Mouse (Mus musculus) kidney, adult 2 months (tissue): ENCODE data around the gene Bach2. TPM values are rescaled to one million over a fixed set of nuclear protein-coding genes. Genes with fewer than 3 reads are reported as not detected.

Experiments
- DNase-seq: peaks from one replicate; pipeline ENCODE4 v3.0.0; 2021
- H3K27ac ChIP-seq: fragments of 200-500 bp; 2 replicates; pipeline ENCODE4 v1.5.1; 2012; ENCODE audit warnings: low read depth, low read length, control low read depth, inconsistent platforms; ENCODE audit not compliant: insufficient read depth
- H3K27me3 ChIP-seq: fragments of 200-500 bp; replicated peaks from 2 replicates; pipeline ENCODE4 v1.6.1; 2012; ENCODE audit warnings: mild to moderate bottlenecking, moderate library complexity, low read length, inconsistent platforms; ENCODE audit not compliant: control insufficient read depth, insufficient read depth
- H3K36me3 ChIP-seq: fragments of 200-500 bp; 2 replicates; pipeline ENCODE4 v1.6.1; 2012; ENCODE audit warnings: mild to moderate bottlenecking, moderate library complexity, low read length, inconsistent platforms; ENCODE audit not compliant: control insufficient read depth, insufficient read depth
- H3K4me1 ChIP-seq: fragments of 200-500 bp; 2 replicates; pipeline ENCODE4 v1.6.1; 2011; ENCODE audit warnings: low read length; ENCODE audit not compliant: control insufficient read depth, insufficient read depth
- H3K4me3 ChIP-seq: fragments of 200-500 bp; 2 replicates; pipeline ENCODE4 v1.5.1; 2011; ENCODE audit warnings: mild to moderate bottlenecking, low read depth, low read length, control low read depth; ENCODE audit not compliant: insufficient read depth
- CTCF ChIP-seq: fragments of 200-500 bp; conservative IDR thresholded peaks from 2 replicates; pipeline ENCODE4 v1.5.1; 2011; ENCODE audit warnings: low read depth, mild to moderate bottlenecking, control low read depth, low read length, moderate library complexity, mixed read lengths; ENCODE audit not compliant: insufficient read depth, insufficient read length
- POLR2A ChIP-seq: fragments of 200-500 bp; IDR thresholded peaks from one replicate; pipeline ENCODE4 v1.6.1; 2011; ENCODE audit warnings: low read depth, low read length, control low read depth
- WGBS: fragments of 180-500 bp; shearing (Covaris S2); methylation state at CpG from one replicate; pipeline ENCODE4 v1.1.7; 2018; 5-methylcytosine and 5-hydroxymethylcytosine counted together
- polyA plus RNA-seq: library from polyadenylated mRNA; depleted of rRNA; stranded (reverse); fragments of >200 nt; gene quantifications from 2 replicates; pipeline ENCODE4 v1.2.3, GENCODE M21; 2012

The Bach2 gene
- polyA plus RNA-seq, 1 experiment = 2.5 TPM

DNA sequence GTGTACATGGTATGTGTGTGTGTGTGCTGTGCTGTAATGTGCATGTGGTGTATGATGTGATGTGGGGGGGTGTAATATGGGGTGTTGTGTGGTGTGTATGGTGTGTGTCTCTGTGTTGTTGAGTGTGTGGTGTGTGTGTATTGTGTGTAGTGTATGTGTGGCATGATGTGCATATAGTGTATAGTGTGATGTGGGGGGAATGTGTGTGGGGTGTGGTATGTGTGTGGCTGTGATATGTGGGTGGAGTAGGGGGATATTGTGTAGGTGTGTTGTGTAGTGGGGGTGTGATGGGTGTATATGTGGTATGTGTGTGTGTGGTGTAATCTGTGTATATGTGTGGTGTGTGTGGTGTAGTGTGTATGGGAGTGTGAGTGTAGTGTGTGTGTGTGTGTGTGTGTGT is 15.0 kb upstream of the Bach2 start:
- no peaks in the 10 kb centered on the region for H3K4me1 ChIP-seq
- no peak for DNase-seq

DNA sequence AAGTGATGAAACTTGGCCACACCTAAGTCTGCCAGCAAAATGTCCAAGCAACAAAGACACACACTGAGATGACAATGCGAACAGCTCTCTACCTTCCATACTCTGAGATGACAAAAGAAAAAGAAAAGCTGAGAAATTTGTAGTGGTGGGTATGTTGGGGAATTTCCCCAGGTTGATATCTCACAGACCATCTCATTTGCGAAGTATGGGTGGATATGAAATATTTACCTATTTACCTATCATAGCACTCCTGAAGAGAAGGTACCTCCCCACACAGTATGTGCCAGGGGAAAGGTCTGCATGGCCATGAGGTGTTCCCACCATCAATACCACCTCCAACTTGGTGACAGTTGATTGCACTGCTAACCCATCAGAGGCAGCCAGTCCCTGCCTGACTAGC is 13.4 kb upstream of the Bach2 start:
- WGBS = 95% methylated on average over 2 of the region's 2 CpGs
- Histone ChIP-seq H3K36me3 (no peaks in the 10 kb centered on the region), H3K4me3 (no peak overlapping the region), H3K27me3 (no peaks in the 10 kb centered on the region), H3K27ac (no peak overlapping the region), H3K4me1 (no peaks in the 10 kb centered on the region)
- DNase-seq = no peak
- TF ChIP-seq CTCF (no peak), POLR2A (no peak)

More for the DNA sequence above, 15.0 kb upstream of the Bach2 start:
- no peaks in the 10 kb centered on the region for H3K36me3 ChIP-seq
- H3K27ac ChIP-seq = no peak overlapping the region
- H3K27me3 ChIP-seq = no peaks in the 10 kb centered on the region
- TF ChIP-seq POLR2A (no peak), CTCF (no peak)
- no peak overlapping the region for H3K4me3 ChIP-seq

DNA sequence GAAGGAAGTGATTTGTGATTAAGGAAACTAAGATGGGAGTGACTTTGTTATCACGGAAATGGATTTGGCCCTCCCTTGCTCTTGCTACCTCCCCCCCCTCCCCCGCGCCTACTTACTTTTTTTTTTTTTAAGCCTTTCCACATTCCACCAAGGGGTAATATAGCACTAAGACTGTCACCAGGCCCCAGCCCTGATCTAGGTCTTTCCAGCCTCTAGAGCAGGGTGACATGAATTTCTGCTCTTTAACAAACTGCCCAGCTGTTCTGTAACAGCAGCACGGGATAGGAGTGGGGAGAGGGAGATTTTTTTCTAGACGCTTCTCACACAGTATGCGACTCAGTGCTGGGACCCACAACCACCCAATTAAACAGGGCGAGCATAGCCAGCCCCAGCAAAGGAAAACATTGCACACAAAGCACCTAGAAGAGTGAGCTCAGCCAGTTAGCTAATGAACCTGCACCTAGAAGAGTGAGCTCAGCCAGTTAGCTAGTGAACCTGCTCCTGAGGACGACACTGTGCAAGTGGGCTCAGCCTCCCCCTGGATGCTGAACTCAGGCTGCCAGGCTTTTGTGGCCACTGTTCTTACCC is 10.5 kb upstream of the Bach2 start:
- Histone ChIP-seq H3K27me3 (no peaks in the 10 kb centered on the region), H3K4me3 (no peak overlapping the region), H3K4me1 (no peaks in the 10 kb centered on the region), H3K27ac (no peak overlapping the region), H3K36me3 (no peaks in the 10 kb centered on the region)
- DNase-seq = peak; percentile 8
- TF ChIP-seq POLR2A = no peak
- no peak for TF ChIP-seq CTCF
- WGBS = 53% methylated on average over 8 of the region's 8 CpGs

DNA sequence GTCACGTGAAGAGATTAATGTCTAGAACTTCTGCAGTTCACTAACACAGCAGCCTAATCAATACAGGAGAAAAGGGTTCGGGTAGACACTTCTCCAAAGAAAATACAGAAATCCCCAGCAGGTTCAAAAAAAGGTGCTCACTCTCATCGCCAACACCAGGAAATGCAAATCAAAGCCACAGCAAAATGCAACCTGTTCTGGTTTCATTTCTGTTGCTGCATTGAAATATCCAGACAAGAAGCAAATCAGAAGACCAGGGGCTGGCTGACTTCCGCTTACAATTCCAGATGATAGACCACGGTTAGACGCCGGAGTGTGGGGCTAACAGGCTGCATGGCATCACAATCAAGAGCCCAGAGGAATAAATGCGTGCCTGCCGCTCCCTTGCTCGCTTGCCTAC is 9.3 kb upstream of the Bach2 start:
- no peak for DNase-seq
- H3K27me3 ChIP-seq = no peaks in the 10 kb centered on the region
- no peaks in the 10 kb centered on the region for H3K36me3 ChIP-seq
- TF ChIP-seq POLR2A (no peak), CTCF (no peak)
- 91% methylated on average over 10 of the region's 10 CpGs for WGBS
- no peak overlapping the region for H3K4me3 ChIP-seq
- no peaks in the 10 kb centered on the region for H3K4me1 ChIP-seq
- no peak overlapping the region for H3K27ac ChIP-seq

DNA sequence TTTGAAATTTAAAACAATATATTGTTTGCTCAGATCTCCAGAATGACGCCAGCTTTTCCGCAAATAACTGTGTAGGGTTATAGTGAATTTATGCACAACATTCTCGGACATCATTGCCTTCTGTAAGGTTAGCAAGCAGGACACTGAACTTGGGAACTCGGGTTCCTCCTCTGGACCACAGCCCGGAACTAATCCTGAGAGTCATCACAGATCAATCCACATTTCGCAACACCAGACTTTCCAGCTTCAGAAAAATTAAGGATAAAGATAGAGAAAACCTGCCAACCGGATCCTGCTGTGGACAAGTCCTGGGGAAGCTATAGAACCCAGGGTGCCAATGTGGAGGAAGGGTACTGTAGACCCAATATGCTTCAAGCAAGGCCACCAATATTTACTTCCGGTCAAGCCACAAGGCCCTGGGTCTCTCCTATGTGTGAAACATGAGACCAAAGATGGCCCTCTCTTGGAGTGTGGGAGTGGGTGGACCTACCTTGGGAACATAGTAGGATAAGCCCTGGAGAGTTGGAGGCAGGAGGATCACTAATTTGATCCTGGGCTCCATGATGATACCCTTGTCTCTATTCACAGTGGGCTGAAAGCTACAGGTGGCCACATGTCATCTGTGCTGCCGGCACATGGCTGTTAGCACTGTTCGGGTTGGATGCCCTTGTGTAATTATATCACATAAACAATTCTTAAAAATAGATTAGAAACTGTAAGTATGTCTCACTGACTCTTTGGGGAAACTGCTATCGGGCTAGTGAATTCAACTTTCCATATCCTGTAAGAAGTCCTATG is 7.1 kb upstream of the Bach2 start:
- TF ChIP-seq CTCF = no peak
- no peak overlapping the region for H3K27ac ChIP-seq
- no peaks in the 10 kb centered on the region for H3K27me3 ChIP-seq
- no peaks in the 10 kb centered on the region for H3K4me1 ChIP-seq
- no peak overlapping the region for H3K4me3 ChIP-seq
- no peak for DNase-seq
- WGBS = 86% methylated on average over 11 of the region's 11 CpGs
- H3K36me3 ChIP-seq = no peaks in the 10 kb centered on the region

DNA sequence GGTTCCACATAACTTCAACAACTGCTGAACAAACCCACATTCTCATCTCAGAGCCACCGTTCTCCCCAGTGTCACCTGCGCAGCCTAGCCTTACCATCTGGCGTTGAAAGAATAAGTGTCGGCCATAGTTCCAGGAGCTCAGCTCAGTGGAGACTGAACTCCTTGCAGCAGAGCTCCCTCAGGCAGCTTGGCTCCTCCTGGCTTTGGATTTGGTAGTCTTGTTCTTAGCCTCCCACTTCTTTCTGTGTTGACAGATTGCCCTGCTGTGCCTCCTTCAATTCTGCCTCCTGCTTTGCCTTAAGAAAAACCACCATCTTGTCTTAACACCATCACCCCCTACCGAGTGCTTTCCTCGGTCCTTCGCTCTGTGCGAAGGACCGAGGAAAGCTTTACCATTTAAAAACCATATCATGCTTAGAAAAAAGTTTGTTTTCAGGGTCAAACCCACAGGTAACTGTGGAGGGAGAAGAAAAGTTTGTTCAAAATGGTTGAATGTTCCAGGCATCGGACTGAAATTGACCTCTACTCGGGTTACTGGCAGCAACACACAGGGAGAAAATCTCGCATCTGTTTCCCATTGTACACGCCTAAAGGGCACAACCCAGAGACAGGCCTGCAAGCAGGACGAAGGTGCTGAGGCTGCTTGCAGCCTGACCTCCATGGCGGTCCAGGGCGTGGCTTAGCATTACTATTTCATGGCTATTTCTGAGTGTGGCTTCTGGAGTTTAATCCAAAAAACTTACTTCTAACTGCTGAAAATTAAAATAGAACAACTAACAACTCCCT is 2.5 kb upstream of the Bach2 start:
- H3K4me3 ChIP-seq = no peak overlapping the region
- TF ChIP-seq POLR2A = no peak
- no peak for TF ChIP-seq CTCF
- H3K36me3 ChIP-seq = no peaks in the 10 kb centered on the region
- H3K27ac ChIP-seq = no peak overlapping the region
- DNase-seq = no peak
- 88% methylated on average over 16 of the region's 16 CpGs for WGBS
- H3K4me1 ChIP-seq = no peaks in the 10 kb centered on the region
- no peaks in the 10 kb centered on the region for H3K27me3 ChIP-seq
